Mouse (Mus musculus) kidney, adult 8-10 months (tissue): ENCODE measurements at regions not wholly inside any gene's neighbourhood (a gene's known extent, or its start where the extent isn't known, plus 50 kb on each side); places are given as distances from the start of the nearest gene placed in this dataset.
A peak's percentile ranks its signal among the peaks of the same experiment; 100 is the strongest.
"Not testable (repeated sequence)": the region's sequence is repeated elsewhere in the genome, so short reads cannot be mapped to it uniquely, and the experiment has no call there.

Experiments used
- DNase-seq, 2 experiments: peaks; one replicate each; pipeline ENCODE4 v3.0.0; 2022

DNA sequence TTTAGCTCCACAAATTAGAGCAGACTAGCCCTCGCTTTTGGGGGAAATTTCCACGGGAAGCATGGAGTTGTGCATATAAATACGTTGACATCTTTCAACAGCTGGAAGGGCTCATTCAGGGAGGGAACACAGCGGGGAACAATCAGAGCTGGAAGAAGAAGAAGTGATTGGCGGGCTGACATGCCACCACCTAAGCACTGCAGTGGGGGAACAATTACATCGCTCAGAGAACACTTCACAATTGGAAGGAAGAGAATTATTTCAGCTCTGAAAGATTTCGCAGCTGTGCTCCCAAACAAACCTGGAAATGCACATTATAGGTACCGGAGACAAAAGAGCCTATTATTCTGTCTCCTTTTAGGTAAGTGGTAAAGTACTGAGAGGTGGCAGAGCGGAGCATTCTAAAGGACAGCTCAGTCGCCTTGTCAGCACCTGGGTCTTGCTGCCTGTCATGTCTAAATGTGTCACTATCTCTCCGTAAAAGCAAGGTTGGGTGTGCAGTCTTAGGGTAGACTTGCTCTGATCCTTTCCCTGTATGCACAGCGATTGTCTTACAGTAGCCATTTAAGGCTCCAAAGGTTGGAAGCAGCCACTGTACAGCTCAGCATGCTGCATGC lies 223.6 kb downstream of the Unc5cl start:
- DNase-seq, result no peak

DNA sequence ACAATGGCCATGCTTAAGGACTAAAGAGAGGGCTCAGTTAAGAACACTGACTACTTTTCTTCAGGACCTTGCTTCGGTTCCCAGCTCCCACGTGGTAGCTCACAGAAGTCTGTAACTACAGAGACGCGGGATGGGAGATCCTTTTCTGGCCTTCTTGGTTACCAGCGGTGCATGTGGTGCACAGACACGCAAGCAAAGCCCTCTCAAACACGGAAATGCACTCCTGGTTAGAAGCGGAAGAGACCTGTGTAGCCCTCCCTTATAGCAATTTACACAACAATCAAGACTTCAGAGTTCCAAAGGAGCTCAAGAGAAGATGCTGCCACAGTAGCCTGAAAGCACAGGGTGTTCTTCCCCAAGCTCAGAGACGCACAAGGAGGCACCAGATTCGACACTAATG lies 225.6 kb downstream of the Unc5cl start:
- DNase-seq, result no peak

DNA sequence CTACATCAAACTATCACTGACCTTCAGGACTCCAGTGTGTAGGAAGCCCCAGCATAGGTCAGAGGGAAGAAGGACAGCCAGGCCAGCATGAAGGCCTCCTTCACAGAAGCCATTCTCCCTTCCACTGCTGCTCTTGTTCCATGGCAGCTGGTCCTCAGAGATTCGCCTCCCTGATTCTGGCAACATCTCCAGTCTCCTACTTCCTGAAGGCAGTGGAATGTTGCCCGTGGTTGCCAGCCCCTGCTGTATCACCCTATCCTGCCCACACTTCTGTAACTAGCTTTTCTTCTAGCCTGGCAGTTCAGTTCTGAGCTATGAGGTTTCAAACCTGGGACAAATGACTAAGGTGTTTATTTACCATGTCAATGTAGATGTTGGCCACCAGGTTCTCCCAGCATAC lies 234.2 kb downstream of the Unc5cl start:
- DNase-seq, result no peak

DNA sequence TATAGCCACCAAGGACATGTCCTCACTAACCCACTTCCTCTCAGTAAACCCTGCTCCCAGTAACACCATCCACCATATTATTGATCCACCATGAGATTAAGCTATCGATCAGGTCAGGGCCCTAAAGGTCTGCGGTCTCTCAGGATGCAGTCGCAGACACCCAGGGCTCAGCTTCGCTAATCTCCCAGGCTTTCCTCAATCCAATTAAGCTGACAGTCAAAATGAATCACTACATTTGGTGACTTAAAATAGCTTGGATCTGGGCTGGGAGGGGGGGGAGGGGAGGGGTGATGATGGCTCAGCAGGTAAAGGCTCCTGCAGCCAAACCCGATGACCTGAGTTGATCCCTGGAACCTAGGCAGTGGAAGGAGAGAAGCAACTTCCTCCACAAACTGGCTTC lies 233.7 kb upstream of the Lrfn2 start:
- no peak for DNase-seq

DNA sequence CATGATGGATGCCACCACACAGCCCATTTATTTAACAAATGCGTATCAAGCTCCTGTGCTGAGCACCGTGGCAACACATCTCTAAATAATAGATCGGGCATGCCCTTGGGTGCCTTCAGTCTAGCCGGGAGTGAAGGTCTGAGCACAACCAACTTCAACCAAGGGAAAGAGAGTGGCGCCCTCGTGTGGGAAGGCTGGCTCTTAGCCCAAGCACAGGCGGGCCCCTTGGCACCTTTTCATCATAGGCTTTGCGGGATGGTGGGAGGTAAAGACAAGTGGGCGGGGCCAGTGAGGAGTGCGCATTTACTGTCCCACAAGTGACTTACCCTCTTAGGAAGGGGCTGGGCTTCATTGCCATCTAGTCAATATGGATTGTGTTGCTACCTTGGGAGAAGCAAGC lies 231.6 kb upstream of the Lrfn2 start:
- peak in 1 of 2 experiments; percentile 6 for DNase-seq

DNA sequence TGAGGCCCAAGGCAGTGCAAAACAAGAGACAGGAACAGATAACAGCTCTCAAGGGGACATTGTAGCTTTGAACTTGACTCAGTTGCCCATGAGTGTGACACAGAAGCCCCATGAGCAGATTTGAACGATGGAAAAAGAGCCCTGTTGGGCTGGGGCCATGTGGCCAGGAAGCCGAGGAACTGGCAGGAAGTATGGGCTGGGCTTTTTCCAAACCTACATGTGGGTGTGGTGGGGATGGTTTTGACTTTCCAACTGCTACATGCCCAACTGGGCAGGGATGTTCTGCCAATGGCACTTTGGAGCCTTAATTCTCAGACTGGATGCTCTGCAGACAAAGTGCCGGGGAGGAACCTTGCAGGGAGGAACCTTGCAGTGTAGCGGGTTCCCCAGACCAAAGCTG lies 211.7 kb upstream of the Lrfn2 start:
- no peak for DNase-seq

DNA sequence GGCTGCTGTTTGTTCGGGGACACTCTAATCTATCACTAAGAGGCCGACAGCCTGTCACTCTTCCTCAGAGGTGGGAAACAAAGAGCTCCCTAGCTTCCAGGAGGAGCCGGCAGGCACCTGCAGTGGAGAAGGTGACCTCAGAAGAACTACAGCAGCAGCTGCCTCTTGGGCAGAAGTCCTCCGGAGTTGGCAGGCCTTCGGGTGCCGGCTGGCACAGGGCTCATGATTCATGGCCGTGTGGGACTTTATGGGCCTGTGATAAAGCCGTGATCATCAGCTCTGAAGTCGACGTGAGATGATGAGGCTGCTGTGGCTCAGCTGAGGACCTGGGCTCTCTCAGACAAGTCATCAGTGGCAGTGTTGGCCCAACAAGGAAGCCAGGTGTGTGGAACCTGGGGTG lies 208.9 kb upstream of the Lrfn2 start:
- no peak for DNase-seq

DNA sequence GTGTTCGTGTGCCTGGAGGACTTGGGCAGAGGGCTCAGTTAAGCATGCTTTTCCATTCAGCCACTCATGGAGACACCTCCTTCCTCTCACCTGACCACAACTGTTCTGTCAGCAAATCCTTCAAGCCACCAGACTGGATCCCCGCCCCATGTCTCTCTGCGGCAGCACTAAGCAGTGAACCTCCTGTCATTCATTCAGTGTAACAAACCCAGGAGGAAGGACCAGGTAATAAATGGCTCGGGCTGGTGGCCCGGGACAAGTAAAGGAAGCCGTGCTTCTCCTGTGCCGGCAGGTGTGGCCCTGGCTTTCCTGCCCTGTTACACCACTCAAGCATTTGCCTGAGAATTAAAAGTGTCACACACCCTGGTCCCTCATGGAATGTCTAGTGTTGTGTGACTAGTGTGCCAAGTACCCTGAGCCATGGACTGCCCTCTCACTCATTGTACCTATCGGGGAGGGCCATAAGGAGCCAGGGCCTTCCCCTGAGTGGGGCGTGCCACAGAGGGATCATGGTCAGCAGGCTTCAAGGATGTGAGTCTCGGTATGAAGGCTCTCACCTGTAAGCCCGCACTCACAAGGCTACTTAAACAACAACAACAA lies 207.6 kb upstream of the Lrfn2 start:
- no peak for DNase-seq

DNA sequence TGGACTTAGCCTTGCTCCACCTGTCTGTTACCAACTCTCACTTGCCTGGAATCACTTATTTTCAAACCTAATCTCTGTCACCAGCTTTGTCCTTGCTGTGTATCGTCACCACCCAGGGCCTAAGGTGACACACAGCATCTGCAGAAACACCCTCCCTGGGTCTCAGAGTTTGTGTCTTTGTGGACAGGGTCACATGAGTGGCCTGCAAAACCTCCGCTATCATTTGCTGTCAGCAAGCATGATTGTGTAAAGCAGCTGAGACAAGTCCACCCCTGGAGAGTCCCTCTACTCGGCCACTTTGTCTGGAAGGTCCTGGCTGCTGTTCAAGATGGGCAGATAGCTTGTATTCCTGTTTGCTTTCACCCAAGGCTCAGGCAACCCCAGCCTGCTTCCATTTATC lies 205.7 kb upstream of the Lrfn2 start:
- no peak for DNase-seq

DNA sequence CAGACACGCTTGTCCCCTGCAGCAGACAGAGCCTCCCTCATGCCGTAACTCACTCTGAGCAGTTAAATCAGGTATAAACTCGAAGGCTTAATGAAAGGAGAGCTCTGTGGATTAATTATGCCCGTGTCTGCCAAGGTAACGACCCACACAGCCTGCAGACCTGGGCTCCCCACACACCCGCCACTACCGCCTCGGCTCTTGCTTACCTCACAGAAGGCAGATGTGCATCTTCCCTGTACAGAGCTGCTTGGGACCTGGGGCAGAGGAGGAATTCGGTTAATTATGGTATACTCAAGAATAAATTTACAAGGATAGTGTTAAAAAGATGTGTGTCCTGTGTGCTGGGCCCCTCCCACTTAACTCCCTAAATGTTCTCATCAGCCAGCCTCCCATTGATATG lies 198.4 kb upstream of the Lrfn2 start:
- no peak for DNase-seq

DNA sequence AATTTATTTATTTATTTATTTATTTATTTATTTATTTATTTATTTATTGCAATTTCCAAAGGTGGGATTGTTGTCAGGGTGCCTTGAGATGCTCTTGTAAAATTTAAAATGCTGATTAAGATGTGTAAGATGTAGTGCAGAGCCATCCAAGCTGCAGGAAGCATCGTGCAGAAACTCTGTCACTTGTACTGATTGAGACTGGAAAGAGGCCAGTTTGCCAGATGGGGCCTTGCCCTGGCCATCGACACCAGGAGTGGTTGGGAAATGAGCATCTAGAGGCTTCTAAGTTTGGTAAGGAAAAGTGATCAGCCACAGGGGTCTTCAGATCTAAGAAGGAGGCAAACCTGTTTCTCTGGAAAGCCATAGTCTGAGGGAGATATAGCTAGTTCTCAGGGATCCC lies 195.0 kb upstream of the Lrfn2 start:
- DNase-seq, result not testable (repeated sequence)

DNA sequence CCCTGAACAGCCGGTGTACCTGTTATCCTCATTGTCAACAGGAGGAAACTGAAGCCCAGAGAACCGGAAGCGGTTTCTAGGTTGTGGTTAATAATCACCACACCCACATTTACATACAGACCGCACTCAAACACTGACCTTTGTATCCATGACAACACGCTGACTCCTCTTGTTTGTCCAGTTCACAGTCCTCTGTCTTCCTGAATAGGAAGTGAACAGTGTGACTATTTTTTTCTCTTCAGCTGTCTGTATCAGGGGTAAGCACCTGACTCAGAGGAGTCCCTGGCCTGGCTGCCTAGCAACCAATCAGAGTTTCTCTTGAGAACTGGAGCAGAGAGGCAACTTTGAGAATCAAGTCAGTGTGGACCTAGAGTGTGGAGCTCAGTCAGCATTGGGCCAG lies 193.5 kb upstream of the Lrfn2 start:
- DNase-seq, result peak; percentile 2 to 19

DNA sequence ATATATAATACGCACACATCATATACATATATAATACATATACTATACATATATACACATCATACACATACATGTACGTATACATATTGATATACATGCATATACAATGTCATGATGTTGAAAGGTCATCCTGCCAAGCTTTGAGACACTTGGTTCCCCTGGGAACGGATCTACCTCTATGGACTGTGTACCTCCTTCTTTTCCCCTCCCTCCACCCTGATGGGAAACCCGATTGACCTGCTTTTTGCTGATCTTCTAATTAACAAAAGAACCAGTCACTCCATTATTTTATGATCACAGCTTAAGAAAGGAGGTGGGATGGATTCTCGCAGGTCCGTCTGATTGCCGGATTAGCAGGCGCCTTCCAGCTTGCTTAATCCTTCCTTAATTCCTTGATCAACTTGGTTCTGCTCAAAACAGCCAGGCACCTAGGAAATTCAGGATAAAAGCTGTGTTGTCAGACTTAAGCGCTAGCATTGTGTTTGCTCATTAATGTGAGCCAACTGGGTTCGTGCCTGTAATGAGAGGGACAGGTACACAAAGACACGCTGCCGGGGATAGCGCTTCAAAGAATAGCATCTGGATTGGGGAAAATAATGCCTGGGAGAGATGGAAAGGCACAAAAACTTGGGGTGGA lies 189.3 kb upstream of the Lrfn2 start:
- no peak for DNase-seq

DNA sequence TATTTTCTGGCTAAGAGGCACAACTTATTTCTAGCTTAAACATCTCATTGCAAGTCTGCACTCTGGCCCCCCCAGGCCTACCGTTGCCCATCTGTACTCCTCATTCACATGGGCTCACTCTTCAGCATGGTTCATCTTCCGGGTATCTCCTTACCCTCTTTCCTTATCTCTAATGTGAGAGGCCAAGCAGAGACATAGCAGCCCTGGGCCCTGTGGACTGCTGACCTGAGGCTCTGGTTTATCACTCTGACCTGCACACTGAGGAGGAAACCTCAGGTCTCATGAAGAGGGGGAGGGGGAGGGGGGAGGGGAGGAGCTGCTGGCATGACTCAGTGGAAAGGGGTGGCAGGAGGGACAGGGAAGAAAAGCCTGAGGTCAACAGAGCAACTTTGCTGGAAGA lies 162.1 kb upstream of the Lrfn2 start:
- no peak for DNase-seq

DNA sequence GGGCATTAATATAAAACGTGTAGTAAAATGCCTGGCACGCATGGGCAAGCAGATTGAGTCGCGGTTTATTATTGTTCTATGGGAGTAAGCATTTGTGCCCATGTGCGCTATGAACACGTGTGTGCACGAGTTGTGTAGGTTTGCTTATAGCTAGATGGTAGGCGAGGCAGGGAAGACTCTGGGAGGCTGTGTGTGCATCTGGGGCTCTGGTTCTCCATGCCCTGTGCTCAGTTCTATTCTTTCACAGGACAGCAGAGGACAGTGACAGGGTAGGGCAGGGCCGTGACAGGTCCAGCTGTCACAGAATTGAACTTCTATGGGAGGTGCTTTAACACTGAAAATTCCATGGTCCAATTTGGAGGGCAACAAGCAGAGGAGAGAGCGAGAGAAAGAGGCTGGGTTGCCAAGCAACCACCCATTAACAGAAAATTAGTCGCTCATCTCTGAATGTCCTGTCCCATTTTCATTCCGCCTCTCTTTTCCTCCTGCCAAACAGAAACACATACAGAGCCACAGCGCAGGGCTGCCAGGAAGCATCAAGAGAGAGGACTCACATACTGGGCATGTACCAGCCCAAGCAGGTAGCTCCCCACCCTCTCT lies 160.4 kb upstream of the Lrfn2 start:
- DNase-seq, result no peak

DNA sequence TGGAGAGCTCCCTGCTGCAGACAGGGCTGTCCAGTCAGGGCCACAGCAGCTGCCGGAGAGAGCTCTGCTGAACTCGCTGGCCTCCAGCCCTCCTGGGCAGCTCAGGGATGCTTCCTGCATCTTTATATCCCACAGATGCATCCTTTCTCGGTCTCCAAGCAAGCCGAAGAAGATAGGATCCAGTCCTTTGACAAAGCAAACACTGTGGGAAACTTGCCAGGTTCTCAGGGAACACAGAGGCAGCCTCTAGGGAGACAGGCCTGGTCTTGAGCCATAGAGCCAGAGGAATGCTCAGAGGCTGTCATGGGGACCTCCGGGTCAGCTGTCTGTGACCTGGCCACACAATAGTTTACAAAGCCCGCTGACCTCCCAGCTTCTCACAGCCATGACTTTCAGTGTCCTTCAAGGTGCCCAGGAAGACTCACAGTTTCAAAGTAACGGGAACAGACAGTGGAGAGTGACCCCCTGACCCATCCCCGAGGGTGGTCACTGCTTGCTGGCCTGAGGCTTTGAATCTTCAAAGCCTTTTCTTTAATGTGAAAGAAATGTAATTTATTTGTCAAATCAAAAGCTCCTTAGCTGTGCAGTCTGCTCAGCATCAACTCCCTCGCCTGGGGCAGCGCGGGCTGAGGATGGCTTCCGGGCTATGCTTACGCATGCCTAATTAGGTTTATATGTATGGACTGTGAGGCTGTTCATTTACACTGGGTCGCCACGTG lies 157.8 kb upstream of the Lrfn2 start:
- DNase-seq, result peak; percentile 1 to 4

DNA sequence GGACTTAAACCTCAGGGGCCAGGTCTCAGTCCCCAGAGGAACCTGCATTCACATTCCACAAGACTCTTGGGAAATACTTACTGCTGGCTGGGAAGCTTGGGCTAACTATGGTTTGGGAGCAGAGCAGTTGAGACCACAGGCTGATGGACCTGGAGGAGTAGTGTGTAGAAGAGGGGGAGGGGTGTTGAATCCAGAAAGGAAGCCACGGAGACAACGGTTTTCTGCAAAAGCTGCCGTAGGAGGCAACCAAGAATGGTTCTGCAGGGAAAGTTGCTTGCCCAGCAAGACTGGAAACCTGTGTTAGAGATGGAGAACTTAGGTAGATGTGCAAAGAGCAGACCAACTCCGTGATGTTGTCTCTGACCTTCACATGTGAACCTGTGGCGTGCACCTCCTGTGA lies 156.7 kb upstream of the Lrfn2 start:
- no peak for DNase-seq

DNA sequence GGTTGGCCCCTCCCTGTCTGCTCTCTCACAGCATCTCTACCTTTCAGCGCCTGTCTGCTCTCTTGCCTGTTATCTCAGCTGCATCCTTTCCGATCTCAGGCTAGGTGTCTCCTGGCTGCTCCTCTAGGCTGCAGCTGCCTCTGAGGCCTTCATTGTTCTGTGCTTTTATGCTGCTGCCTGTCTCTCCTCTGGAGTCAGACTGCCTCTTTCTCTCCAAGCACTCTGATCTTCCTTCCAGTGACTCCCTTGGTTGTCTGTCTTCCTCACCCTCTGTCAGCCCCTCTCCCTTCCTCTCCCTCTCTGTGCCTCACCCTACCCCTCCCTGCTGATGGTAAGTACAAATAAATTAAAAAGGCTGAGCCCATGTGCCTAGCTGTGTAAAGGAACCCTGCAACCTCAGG lies 155.7 kb upstream of the Lrfn2 start:
- DNase-seq, result no peak

DNA sequence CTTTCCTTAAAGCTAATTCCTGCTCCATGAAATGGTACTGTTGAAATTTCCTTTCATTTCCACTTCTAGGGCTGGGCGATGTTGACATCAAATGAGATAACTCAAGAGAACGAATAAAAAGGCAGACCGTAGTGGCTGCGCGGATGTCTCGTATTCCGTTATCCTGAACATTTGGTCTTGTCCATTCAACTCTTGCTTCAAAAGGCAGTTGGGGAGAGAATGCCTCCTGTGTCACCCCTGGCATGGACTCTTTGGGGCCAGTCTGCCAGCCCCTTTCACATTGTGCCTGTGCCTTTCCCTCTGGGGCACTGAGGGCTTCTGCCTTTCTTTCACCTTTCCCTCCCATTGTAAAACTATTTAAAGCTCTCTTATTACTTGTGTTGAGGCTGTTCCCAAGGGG lies 152.0 kb upstream of the Lrfn2 start:
- DNase-seq, result no peak

DNA sequence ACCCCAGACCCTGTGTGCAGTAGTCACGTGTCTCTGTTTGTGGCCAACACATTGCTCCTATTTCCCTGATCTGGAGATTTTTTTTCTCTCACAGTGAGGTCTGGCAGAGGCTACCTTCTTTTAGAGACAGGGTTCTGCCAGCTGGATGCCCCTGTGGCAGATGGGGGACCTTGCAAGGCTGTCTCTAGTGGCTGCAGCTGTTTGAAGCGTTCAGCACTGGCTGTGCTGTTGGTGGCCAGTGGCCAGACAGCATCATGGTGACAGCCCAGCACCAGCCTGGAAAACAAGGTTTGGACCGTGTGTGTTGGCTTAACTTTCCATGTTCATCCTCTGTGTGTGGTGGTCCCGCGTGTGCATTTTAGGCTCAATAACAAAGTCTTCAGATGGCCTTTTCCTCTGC lies 147.8 kb upstream of the Lrfn2 start:
- no peak for DNase-seq

DNA sequence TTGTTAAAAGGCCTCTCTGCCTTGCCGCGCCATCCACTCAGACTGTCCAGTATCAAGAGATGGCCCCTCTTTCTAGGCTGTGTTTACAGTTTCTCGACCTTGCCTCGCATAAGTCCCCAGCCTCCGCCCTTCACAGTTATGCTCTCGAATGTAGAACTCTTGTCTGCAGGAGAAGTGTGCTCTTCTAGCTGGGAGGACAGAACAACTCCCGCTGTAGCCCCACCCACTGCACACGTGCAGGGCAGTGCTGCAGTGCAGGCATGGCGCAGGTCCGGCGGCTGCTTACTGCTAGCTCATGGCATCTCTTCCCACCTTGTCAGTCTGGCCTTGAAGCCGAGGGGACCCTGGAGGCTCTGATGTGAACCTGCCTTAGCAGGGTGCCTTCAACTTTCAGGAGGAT lies 145.7 kb upstream of the Lrfn2 start:
- DNase-seq, result no peak

DNA sequence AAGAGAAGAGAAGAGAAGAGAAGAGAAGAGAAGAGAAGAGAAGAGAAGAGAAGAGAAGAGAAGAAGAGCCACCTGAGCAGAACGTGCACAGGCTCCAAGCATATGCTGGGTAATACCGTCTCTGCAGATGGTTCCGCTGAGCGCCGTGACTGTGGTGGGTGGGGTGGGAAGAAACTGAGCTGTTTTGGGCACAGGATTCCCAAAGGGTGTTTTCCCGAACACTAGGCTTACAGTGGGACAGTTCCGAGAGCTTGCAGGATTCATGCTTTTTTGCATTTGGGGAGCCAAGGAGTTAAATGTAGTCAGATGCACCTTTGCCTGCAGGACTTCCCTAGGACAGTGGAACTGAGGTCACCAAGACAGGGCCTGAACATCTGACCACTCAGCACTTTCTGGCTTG lies 142.3 kb upstream of the Lrfn2 start:
- DNase-seq, result no peak

DNA sequence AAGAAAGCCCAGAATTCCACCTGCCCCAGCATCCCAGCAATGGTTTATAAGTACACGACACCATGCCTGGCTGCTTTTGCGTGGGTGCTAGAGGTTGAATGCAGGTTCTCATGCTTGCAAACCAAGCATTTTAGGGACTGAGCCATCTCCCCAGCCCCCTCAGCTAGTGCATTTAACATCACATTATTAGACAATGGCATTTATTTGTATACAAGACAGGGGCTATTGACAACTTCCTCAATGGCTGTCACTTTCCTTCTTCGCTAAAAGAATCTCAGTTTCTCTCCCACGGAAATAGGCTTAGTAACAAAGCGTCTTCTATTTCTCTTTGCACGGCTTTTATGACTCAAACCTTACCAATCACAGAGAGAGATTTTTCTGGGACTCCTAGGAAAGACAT lies 141.7 kb upstream of the Lrfn2 start:
- DNase-seq, result no peak

DNA sequence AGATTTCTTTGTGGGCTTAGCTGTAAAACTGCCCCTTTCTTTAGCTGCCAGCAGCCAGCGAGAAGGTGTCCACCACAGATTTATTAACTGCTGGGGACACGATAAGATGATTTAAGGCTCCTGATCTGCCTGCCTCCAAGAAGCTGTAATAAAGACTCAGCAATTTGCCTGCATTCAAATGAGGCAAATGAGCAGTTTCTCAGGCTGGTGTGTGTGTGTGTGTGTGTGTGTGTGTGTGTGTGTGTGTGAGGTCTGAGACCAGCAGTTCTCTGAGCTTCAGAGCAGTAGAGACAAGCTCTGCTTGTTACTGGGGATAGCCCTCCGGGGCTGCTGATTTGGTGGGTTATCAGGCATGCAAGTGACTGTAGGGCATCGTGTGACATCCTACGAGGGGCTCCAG lies 139.2 kb upstream of the Lrfn2 start:
- no peak for DNase-seq
